ENCODE assay signal across 9 mouse cellular contexts in genomic region chr10:60173035-60173434, GRCm38 (mm10). TPM values are rescaled to one million over a fixed set of nuclear protein-coding genes. Genes with fewer than 3 reads are reported as not detected.
A peak's percentile ranks its signal among the peaks of the same experiment; 100 is the strongest.
DNase-seq lines count a peak whose midpoint lies in the region; ATAC-seq lines count a peak whose summit lies in the region.
"Had no signal": no experiment of that assay in that cellular context is flagged by ENCODE, and none has a peak within 500 bp of the region (broad histone marks: within the 10 kb centered on the region; RNA-seq: fewer than 3 reads in every experiment).

No protein-coding gene starts in this region.

- 71% methylated on average over 10 of the region's 10 CpGs for WGBS in liver, embryonic 12.5 days (ENCODE audit: insufficient replicate concordance)
- WGBS in midbrain, embryonic 13.5 days: 66% methylated on average over 10 of the region's 10 CpGs

- H3K36me3 ChIP-seq in liver, embryonic 12.5 days: no peaks in the 10 kb centered on the region
- no peaks in the 10 kb centered on the region for H3K36me3 ChIP-seq in midbrain, embryonic 13.5 days
- H3K36me3 ChIP-seq: liver, embryonic 13.5 days had no signal

- ATAC-seq in liver, embryonic 12.5 days: no peak
- ATAC-seq in midbrain, embryonic 13.5 days: no peak

- H3K4me1 ChIP-seq in liver, embryonic 12.5 days: no peaks in the 10 kb centered on the region
- peaks cover 5% of the 10 kb centered on the region; the same call in 1 of the 2 replicates for H3K4me1 ChIP-seq in midbrain, embryonic 13.5 days (replicated peaks)
- H3K4me1 ChIP-seq: liver, embryonic 13.5 days had no signal

- H3K9ac ChIP-seq in liver, embryonic 12.5 days: no peak overlapping the region
- no peak overlapping the region for H3K9ac ChIP-seq in midbrain, embryonic 13.5 days (replicated peaks)
- H3K9ac ChIP-seq: liver, embryonic 13.5 days had no signal

- DNase-seq in heart, postnatal 14 days: peak; percentile 43 to 63
- no peak for DNase-seq in heart, postnatal 25 days (ENCODE audit: low spot score)
- DNase-seq in adrenal gland, adult 18-20 months (ENCODE audit: low spot score in 2 of 2): peak; percentile 48 to 69
- DNase-seq in frontal cortex, postnatal 14 days (ENCODE audit: low spot score in 2 of 2): peak; percentile 70 to 73
- DNase-seq in left cerebral cortex, postnatal 36 days (ENCODE audit: low spot score in 2 of 2): peak; percentile 88 to 89
- DNase-seq in testis, postnatal 14 days (ENCODE audit: low spot score): peak; percentile 69
- DNase-seq: liver, embryonic 13.5 days had no signal

- no peaks in the 10 kb centered on the region for H3K27me3 ChIP-seq in liver, embryonic 12.5 days (replicated peaks)
- no peaks in the 10 kb centered on the region for H3K27me3 ChIP-seq in midbrain, embryonic 13.5 days
- H3K27me3 ChIP-seq: liver, embryonic 13.5 days had no signal

- H3K4me3 ChIP-seq in liver, embryonic 12.5 days: no peak overlapping the region
- H3K4me3 ChIP-seq in midbrain, embryonic 13.5 days (replicated peaks): no peak overlapping the region
- H3K4me3 ChIP-seq: liver, embryonic 13.5 days had no signal

- intact Hi-C loops in heart, postnatal 14 days (cut with DNase I): no loop called here
- intact Hi-C loops in heart, postnatal 25 days (cut with DNase I): no loop called here
- intact Hi-C loops in left cerebral cortex, postnatal 36 days (cut with DNase I): no loop called here

- H3K27ac ChIP-seq in liver, embryonic 12.5 days: no peak overlapping the region
- H3K27ac ChIP-seq in midbrain, embryonic 13.5 days: no peak overlapping the region
- H3K27ac ChIP-seq: liver, embryonic 13.5 days had no signal

- no peaks in the 10 kb centered on the region for H3K9me3 ChIP-seq in liver, embryonic 12.5 days (replicated peaks)
- no peaks in the 10 kb centered on the region for H3K9me3 ChIP-seq in midbrain, embryonic 13.5 days
- H3K9me3 ChIP-seq: liver, embryonic 13.5 days had no signal

- H3K4me2 ChIP-seq in liver, embryonic 12.5 days: no peak overlapping the region
- H3K4me2 ChIP-seq in midbrain, embryonic 13.5 days (replicated peaks): no peak overlapping the region
- H3K4me2 ChIP-seq: liver, embryonic 13.5 days had no signal

RNA-seq across cellular contexts. Expression of gene Chst3, which starts 46.0 kb away (rescaled TPM):
- total RNA-seq in heart, postnatal 14 days (2021): 1 to 10 TPM; 1.2 to 1.4 TPM
- under 1 TPM; 0.84 to 0.99 TPM for total RNA-seq in heart, postnatal 25 days (2021)
- under 1 TPM; 0.77 to 0.86 TPM for total RNA-seq in adrenal gland, adult 18-20 months (2021)
- 1 to 10 TPM; 1.6 to 2.2 TPM for total RNA-seq in left cerebral cortex, postnatal 36 days (2021)
- 0.22 and 0.31 TPM in 2 replicates for polyA plus RNA-seq in liver, embryonic 12.5 days (2016; fragmentation: Nextera tagmentation; extraction: Ambion mirVana)
- 1.3 and 1.7 TPM in 2 replicates for polyA plus RNA-seq in midbrain, embryonic 13.5 days (2015; fragmentation: Nextera tagmentation; extraction: Ambion mirVana)
